Mouse (Mus musculus) testis, postnatal 10 days (tissue): Measurements from ENCODE around the gene Tigit.
A peak's percentile ranks its signal among the peaks of the same experiment; 100 is the strongest.

Experiments used
- DNase-seq: peaks from one replicate; pipeline ENCODE4 v3.0.0; 2021; ENCODE audit warnings: low spot score

The Tigit gene

DNA sequence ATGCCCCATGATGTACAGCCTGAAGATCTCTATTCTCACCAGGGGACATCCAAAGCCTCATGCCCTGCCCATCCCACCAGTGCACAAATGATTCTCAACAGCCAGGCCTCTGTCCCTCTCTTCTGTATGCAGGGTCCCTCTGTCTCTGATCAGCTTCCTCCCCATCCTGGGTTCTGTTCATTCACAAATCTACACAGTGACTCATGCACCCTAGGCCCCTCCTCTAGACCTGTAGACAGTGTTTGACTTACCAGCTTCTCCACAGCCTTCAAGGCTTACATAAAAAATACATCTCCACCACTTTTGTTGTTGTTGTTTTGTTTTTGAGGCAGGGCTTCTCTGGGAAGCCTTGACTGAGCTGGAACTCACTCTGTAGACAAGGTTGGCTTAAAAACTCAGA, 915 bp upstream of the Tigit start:
- DNase-seq: no peak

DNA sequence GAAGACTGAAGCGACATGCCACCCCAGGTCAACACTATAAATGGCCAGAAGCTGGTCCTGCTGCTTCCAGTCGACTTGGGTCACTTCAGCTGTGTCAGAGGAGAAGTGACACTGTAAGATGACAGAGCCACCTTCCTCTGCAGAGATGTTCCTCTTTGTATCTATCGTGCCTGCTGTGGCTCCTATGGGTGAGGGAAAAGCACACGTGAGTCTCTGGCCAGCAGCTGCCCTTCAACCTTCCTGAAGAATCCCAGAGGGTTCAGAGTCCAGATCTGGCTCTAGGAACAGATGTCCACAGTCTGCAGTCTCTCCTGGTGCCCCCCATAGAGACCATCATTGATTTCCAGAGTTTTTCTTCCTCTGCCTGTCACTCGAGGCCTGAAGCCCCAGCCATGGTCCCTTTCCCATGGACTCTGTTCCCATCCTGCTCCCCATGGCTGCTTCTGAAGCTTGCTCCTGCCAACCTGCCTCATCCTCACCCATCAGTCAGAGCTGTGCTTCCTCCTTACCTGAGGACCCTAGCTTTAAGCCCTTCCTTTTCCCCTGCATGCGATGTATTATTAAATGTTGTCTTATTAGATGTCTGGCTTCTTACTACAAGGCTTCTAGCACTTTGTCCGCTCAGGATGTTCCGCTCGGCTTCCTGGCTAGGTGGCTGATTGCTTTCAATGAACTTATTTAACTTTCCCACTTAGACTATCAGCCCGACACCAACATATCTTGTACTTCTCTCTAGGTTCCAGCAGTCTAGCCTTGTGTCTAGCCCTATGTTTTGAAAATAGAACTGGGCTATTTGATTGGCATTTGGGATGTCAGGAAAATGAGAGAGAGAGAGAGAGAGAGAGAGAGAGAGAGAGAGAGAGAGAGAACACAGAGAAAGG, 1.6 kb downstream of the Tigit start:
- DNase-seq: no peak

DNA sequence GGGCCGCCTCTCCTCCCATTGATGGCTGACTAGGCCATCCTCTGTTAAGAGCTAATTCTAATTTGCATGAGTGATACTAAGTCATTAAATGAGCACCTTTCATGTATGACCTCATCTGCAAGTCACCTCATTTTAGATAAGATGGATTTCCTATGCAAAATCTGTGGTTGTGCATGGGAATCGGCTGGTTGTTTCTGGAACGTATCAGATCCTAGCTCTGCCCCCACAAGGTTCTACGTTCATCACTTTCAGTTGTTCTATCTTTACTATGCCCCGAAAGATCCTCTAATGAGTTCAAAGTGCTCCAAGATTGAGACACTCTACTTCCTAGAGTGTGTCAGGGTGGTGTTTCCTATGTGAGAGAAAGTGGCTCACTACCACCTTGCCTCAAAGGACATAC, 2.4 kb downstream of the Tigit start:
- no peak for DNase-seq

DNA sequence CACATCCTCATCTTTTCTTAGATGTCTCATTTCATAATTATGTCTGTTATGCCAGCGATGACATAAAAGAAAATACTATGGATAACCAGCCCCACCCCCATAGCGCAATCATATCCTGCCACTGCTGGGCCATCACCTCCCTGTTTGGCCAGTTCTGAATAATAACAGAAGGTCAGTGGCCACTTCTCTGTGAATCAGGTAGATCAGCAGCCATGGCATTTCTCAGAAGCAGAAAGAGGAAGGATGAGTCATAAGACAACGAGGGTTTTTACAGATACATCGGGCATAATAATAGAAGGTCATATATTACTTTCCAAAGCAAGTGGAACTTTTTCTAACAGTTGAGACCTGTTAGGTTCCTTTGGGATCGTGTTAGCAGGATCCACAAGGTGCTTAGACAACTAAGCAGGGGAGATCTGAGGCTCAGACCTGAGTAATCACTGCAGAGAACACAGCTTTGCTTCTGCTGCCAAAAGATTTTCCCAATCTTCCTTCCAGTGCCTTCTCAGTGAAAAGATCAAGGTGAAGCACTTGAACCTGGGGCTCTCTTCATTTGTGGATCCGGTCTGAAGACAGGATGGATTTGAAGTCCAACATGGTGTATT, 8.7 kb downstream of the Tigit start:
- no peak for DNase-seq

DNA sequence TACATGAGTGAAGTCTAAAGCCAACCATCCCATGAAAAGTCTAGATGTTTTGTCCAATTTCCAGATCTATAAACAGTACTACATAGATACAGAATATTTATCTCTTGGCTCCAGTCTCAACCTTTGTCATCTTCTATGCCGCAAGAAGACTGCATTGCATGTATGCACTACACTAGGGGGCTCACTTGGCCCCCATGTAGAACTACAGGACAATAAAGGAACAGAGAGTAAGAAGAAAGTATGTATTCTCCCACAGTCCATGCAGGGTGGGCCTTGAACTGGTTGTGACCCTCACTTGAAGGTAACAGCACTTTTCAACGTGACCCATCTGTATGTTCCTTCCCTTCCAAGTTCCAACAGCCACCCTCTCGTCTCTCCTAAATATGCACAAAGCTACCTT, 9.7 kb downstream of the Tigit start:
- no peak for DNase-seq

DNA sequence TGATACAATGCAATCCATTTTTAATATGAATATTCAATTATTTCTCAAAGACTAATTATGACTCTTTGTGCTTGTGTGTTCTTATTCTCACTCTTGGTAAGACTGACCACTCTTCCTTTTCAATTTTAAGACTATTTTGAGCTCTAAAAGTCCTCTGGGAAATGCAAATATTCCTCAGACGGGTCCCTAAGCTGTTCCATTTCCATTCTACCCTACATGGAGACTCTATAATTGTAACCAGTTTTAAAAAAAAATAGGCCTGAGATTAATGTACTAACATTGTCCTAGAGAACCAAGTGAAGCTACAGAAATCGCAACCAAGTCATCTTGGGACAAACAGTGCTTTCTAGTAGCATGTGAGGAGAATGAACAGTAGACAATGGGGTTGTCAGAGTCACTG, 10.7 kb downstream of the Tigit start:
- no peak for DNase-seq

DNA sequence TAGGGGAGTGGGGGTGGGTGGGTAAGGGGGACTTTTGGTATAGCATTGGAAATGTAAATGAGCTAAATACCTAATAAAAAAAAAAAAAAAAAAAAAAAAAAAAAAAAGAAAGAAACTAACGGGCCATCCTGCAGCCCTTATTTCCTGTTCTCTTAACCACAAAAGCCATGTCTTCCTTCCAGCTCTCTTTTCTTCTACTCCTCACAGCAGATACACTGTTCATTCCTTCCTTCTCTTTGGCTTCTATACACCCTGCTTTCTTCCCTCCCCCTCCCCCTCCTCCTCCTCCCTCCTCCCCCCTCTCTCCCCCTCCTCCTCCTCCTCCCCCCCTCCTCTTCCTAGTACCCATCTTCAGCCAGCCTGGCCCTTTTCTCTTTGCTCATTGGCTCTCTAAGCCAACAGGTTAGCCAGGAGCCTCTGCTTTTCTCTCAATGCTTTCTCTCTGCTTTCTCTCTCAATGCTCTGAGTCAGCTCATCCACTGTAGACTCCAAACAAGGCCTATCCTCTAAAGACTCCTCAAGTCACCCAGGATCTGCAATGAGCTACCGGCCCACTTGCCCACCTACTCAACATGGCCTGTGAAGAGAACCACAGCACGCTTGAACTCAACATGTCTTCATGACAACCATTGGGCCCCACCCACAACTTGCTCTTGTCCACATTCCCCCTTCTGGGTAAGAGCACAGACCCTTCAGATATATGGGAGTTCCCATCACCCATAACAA, 13.4 kb downstream of the Tigit start:
- DNase-seq: no peak

DNA sequence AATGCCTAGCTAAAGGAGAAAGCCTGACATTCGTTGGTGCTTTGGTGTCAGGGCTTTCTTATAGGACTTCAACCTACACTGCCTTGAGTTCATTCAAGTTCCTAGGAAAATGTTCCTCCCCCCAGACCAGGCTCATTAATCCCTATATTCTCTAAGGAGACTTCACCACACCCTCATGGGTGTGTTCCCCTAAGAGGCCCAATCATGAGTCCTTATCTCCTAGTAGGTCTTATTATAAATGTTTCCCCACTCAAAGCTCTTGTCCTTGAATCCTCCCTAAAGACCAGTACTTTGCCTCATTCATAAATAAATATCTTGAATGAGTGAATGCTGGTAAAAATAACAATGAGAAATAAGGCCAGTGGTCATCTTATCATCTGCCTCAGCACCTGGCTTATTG, 16.3 kb downstream of the Tigit start:
- no peak for DNase-seq

DNA sequence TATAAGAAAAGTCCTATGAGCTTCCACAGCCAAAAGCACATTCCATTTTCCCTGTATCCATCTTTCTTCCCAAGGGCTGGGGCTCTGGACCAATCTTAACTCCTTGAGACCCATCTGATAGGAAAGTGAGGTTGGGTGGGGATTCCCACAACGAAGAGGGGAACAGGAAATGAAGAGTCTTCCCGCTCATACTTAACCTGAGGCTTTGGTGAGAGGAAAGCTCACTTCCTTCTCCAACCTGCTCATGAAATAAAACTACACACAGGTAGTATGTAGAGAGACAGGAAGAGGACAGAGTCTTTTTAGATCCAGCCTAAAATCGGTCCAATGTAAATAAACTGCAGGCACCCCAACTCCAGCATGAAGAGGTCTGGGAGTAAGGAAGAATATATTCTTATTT, 17.0 kb downstream of the Tigit start:
- no peak for DNase-seq

DNA sequence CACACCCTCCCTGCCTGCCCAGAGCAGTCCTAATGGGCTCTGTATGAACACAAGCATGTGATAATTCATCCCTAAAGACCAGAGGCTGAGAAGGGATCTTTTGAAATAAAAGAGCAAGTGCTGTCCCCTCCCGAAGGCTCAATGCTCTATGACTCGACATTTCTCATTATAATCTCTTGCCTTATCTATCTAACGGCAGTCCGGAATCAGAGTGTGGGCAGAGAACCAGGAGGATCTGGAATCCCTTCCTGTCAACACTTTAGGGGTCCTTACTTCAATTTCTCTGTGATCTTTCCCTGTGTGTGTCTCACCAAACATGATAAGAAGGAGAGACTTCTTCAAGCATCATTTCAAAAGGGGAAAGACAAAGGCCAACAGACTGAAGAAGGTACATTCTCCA, 18.1 kb downstream of the Tigit start:
- DNase-seq: no peak

DNA sequence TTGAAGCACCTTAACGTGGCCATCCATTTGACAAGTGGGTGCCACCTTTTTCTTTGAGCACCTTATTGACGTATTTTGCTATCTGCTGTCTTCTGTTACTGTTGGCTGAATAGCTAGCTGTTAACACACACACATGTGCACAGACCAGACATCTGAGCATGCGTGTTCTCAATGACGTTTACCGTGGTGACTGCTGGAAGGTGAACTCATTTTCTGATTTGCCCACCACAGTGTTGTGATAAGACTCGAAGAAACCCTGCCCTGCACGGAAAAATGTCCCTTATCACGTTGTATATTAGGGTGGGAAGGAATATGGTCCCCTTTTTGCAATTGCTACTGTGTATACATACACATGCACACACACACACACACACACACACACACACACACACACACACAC, 22.7 kb downstream of the Tigit start:
- DNase-seq: no peak

DNA sequence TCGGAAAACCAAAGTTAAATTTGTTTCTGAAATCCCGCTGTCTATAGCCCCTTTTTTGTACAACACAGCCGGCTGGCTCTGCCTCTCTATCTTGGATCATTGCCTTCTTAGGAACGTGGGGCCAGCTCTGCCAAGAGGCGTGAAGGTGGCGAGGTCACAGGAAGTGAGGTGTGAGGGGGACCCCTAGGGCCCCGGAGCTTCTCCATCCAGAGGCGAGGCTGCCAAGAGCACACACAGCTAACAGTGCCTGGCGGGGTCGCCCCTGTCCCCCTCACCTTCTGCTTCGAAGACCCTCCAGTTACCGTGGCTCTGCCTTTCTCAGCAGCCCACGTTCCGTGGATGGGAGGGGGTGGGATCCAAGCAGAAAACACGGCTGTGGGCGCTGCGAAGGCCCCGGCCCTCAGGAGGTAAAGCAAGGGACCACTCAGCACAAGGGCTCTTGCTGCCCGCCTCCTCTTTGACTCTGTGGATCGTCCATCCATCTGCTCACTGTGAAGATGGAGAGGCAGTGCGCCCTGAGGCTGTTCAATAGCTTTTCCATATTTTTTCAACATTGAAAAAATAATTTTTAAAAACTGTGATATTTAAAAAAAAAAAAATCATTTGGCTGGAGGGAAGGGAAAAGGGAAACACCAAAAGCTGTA, 25.4 kb downstream of the Tigit start:
- DNase-seq: no peak

DNA sequence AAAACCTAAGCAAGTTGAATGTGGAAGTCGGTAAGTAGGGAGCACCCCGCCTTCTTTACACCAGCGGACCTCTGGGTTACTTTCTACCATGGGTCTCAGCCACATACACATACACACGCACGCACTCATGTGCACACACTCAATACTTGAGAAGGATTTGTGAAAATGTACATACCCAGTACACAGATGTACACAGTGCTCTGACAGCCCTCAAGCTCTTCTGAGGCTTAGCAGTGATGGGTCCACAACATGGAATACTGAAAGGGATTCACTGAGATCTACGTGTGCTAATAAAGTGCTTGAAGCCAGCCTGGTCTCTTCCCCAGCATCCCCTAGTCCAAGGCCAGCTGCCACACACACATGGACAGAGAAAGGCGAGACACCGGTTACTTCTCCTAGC, 26.7 kb downstream of the Tigit start:
- DNase-seq: no peak

DNA sequence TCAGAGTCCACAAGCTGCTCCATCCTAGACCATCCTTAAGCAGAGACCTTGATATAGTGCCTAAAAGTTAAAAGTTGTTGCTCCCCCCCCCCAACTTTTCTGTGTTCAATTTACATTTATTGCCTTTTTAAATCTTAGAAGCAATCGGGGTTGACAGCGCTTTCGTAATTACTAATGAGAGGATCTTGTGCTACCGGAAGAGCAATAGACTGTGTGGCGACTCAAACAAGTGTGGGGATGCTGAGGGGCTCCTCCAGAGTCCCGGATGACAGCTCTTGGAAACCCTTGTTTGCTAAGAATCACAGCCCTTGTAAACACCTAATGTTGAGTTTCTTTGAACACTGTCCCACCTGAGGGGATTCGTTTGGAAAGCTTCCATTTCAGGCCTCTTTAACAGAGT, 29.9 kb downstream of the Tigit start:
- no peak for DNase-seq

DNA sequence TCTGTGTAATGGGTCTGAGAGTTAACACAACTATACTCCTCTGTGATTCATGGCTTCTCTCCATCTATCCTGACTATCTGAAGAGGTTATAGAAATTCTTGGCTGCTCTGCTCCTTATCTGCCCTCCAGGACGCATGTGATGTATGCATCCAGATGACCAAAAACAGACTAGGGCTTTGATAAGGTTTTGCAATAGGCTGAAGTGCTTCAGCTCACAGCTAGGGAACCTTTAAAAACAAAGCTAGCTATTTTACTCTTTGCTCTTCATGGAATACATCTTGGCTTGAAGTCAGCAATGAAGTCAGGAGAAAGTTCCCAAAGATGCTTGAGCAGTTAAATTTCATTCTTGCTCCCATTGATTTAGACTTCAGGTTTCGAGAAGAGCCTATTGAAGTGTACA, 32.2 kb downstream of the Tigit start:
- no peak for DNase-seq

DNA sequence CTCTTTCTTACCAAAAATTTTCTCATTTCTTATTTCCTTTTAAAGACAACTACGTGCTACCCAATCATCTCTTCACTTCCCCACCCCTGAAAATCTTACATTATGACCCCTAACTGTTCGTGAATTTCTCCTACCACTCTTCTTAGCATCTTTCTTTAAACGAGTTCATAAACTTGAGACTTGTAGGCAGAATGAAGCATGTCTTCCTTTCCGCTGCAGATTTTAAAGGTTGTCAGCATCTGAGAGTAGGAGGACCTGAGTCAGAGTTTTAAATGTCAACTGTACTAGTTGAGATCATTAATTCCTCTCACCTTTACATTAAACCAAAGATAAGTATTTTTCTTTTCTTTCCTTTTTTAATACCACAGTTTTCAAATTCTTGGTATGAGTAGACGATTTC, 35.3 kb downstream of the Tigit start:
- no peak for DNase-seq

DNA sequence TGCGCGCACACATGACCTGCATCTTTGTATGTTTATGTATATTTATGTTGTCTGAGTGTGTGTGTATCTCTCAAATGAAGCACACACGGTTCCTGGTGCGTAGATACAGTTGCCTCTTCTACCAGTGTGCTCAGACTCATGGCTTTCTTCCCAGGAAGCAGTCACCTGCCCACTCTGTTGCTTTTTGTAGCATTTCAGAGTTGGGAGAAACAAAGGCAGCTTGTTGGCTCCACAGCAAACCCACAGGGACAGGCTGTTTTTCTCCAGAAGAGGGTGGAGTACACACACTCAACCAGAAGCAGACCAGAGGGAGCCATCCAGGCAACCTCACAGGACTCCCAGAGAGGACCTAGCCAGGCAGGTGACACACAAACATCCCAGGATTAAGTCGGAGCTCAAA, 38.0 kb downstream of the Tigit start:
- DNase-seq: no peak

DNA sequence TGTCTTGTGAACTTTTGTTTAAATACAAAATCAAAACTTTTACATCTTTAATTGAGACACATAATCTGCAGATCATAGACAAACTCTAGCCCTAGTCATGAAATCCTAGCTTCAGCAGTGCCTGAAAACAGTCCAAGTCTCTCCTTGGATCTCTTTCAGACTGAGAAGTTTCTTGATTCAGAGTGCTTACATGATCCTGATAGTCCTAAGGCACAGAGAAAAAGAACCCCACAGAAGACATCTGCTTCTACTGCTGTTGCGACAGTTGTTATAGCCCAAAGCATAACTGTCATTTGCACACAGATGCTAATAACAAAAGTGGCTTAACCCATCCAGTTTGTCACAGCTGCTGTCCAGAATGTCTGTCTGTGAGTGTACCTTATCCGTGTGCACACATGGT, 38.7 kb downstream of the Tigit start:
- DNase-seq: no peak

DNA sequence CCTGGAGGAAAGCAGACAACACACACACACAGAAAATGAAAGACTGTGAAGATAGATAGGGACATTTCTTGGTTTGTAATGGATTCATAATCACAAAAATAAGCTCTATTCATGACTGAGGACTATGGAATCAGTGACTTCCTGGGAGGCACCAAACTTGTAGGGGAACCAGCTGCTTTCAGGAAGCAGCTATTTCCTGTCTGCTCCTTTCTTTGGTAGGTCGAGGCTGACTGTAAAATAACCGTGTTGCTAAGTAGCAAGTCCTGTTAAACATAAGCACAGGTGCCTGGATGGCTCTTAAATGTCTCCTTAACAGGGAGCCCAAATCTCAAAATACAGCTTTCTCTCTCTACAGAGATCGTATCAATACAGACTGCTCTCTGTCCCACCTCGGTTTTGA, 39.1 kb downstream of the Tigit start:
- DNase-seq: no peak

DNA sequence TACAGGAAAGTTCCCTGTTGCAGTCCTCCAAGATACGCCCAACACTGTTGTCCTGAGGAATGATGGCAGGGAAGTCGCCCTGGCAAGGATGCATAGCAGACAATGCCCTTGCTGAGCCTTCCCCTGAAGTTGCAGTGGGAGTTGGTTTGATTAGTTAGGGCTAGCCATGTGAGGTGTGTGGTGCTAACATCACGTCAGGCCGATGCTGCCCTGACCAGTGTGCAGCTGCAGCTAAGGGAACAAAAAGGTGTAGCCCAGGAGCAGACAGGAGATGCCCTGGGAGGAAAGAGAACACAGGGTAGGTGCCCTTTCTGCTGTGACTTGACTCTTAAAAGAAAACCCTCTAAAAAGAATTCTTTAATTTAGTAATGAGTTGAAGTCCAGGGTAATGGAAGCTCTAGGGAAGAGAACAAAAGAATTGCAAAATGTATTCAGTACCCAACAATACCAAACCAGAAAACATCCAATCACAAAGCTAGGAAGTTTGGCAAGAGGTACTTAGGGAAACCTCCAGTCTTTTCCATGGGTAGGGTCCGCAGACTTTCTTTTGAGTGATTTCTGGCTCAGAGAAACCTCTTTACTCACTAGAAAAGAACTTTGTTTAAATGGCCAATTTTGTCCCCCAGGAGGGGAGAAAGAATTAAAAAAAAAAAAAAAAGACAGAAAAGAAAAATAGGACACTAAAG, 40.5 kb downstream of the Tigit start:
- DNase-seq: no peak

DNA sequence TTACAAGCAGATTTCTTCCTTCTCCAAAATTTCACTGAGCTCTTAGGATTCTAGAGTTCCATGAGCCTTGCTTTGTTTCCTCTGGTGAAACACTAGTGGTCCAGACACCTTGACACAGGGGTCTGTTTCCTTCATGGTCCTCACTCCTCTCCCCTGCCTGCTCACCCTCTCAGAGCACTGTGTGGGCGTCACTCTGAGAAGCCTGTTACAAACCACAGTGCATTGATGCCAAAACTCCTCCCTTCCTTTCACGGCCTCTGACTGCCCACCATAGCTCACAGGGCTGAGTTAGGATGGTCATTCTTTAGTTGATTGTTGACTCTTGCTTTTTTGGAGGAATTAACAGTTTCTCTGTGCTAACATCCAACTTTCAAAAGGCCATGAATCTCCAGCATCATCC, 43.6 kb downstream of the Tigit start:
- DNase-seq: no peak

DNA sequence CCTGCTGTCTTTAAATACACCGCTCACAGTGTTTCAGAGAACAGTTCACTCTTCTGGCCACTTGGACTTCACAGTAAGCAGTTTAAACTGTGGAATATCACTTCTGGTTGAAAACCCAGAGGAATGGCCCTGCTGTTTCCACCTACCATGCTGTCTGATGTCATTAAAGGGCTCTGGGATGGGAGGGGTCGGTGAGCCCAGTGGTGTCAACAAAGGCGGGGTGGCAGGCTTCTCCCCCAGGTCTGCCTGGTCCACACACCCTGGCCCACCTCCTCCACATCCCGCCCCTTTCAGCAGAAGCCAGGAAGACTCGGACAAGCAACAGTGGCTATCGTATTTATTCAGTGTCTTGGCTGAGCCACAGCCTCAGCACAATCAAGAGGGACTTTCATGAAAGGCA, 44.7 kb downstream of the Tigit start:
- DNase-seq: peak; percentile 52
